Mouse (Mus musculus): Measurements from ENCODE around the gene C1rl. TPM values are rescaled to one million over a fixed set of nuclear protein-coding genes. Genes with fewer than 3 reads are reported as not detected.
"Not testable (repeated sequence)": the region's sequence is repeated elsewhere in the genome, so short reads cannot be mapped to it uniquely, and the experiment has no call there.

C1rl gene
- total RNA-seq, 4 experiments from 2014 or later, result 28.1 to 44.4 (median 34.4) TPM

DNA sequence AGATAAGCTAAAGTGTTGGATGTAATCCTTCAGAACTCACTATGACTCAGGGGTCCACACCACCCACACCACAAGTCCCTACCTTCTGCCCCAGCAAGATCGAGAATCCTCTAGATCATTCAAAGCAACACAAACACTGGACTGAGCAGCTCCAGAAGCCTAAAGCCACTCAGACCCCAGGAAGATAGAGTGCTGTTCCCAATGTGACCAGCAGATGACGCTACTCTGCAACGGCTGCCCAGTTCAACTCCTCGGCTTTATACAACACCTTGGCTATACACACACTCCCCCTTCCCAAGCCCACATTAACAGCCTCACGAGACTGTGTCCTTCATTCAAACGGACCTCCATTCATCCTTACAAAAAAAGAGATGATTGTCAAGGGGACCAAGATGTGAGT is 20.1 kb upstream of the C1rl start:
- no peak for DNase-seq

DNA sequence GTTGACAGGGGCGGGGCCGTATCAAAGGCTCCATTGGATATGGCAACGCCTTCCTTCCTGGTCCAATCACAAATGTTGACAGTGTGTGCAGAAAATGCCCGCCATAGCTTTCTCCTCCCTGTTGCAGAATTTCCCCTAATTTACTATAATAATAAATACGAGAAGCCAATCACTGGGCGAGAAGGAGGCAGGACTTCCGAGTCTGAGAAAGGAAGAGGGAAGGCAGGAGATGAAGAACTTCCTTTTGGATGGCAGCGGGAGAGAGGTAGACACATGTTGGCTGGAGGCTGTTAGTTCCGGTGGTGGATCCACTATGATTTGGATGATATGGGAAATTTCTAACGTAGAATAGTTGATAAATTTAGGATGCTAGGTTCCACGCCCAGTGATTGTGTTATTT is 18.3 kb upstream of the C1rl start:
- DNase-seq, result no peak

DNA sequence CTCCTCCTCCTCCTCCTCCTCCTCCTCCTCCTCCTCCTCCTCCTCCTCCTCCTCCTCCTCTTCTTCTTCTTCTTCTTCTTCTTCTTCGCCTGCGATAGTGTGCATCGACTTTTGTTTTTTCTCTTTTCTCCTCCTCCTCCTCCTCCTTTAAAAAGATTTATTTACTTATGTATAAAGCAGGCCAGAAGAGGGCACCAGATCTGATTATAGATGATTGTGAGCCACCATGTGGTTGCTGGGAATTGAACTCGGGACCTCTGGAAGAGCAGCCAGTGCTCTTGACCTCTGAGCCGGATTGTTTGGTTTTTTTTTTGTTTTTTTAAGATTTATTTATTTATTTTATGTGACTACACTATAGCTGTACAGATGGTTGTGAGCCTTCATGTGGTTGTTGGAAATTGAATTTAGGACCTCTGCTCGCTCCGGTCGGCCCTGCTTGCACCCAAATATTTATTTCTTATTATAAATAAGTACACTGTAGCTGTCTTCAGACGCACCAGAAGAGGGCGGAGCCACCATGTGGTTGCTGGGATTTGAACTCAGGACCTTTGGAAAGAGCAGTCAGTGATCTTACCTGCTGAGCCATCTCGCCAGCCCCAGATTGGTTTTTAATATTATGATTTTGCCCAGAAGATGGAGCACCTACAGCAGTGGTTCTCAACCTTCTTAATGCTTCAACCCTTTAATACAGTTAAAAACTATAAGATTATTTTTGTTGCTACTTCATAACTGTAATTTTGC is 17.4 kb upstream of the C1rl start:
- DNase-seq, result not testable (repeated sequence)

DNA sequence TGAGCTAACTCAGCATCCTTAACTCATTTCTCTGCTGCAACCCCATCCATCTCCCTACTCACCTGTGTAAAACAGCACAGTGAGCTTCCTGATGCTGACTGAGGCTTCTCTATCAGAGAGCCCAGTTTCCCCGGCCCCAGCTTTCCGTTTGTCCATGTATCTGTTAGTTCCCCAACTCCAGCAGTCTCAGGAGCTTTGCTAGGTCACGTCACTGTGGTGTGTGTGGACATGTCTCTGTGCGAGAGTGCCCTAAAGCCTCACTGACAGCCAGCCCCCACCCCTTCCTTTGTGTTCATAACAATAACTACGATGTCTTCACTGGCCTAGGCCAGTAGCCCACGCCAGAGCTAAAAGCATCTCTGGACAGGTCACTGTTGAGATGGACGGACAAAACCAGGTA is 16.7 kb upstream of the C1rl start:
- DNase-seq, result no peak

DNA sequence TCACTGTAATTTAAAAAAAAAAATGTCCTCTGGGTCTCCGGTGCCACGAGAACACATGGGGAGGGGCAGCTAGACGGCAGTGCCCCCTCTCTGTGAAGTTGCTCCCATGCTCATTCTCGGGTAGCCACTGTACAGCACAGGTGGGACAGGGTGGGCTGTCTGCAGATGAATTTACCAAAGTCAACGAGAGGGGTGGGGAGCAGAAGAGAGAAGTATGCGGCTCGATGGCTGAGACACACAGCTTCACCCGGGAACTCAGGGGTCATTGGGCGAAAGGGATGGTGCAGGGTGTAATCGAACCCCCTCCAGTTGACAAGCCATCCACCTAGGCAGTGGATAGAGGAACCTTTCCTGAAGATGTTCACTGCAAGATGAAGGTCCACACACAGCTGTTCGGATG is 16.1 kb upstream of the C1rl start:
- no peak for DNase-seq

DNA sequence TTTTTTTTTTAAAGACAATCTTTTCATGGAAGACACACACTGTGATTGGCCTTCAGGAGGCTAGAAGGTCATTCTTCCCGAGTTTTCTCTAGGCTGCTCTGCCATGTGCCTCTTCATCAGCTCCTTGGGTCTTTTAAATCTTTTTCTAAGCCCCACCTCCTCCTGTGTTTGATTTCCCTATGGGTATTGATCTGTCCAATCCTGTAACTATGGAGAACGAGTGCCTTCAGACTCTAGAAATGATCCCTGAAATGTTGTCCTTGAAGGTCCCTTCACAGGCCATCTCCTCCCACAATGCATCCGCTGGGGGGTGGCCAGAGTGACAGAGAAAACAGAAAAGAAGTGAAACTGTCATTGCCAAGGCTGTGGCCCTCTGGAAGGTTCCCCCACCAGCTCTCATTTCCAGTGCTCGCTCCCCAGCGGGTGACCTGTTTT is 15.7 kb upstream of the C1rl start:
- no peak for DNase-seq

DNA sequence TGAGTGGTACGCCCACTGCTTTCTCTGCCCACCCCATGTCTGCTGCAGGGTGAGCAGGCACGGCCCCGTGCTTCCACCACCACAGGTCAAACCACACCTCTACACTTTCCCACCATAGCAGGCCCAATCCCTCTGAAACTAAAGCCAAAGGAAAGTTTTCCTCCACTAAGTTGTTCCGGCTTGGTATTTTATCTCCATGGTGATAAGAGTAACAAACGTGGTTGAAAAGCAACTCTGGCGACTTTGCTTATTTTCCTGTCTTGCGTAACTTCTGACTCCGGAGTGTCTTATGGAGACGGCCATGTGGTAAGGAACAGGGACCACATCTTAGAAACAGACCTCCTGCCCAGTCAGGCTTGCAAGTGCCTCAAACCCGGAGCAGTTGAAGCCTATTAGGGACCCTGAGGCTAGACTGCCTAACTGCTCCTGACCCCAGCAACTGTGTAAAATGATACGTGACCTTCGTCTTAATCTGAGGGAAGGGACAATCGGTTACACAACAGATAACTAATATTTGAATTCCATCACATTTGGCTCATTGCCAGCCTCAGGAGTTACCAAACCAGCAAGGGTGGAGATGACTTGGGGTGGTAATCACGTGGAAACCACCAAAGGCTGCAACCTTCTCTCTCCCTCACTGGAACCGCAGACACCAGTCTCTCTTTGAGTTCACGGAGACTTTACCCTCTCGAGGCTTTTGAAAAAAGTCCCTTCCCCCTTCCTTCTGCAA is 14.8 kb upstream of the C1rl start:
- no peak for DNase-seq

DNA sequence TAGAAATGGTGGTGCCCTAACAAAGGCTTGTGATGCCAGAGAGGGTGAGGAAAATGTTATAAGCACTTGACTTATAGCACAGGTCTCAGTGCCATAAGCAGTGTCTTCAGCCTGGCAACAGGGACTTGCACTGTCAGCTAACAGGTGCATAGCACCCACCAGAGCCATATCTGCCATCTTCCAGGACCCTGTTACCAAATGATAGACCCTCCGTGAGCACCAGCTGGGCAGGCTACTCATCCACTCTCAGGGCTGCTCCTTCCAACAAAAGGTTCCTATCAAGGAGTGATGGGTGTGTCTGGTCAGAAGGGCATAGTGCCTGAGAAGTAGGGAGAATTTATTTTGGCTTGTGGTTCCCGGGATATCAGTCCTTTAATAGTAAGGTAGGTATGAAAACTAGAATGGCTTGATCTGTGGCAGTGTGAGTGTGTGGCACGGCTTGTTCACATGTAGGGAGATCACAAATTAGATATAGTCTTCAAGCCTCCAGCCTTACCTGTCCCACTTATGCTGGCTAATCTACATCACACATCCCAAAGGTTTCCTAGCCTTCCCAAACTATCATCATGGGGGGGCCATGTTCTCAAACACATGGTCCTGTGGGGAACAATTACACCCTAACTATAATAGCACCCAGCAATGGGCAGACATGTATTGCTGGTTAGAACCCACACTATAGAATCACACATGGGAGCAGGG is 13.9 kb upstream of the C1rl start:
- no peak for DNase-seq

DNA sequence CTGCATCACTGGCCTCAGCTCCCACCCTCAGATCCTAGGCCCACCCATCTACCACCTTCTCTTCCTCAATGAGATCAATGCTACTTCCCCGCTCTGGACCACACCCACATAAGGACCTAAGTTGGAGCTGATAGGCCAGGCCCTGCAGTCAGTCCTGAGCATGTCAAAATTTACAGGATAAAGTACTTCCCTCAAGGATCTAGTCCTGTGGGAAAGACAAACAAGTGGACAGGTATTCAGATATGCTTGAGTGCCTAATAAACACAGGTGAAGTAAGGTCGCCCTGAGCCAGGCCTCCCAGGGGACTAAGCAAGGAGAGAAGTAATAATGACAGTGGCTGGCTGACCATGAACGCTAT is 13.4 kb upstream of the C1rl start:
- DNase-seq, result no peak

DNA sequence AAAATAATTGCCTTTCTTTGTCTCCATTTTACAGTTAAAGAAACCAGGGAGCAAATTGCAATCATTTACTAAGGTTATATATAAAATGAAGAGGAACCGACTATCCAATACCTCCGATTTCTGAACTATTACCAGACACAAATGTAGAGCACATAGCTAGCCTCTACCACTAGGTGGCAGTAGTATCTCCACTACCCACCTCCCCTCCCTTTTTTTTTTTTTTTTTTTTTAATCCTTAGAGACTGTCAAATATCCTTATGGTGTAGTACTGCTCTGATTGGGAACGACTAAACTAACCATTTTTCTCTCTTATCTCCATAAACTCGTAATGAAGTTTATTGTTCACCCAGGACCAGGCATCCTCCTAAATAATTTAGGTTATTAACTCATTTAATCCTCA is 12.6 kb upstream of the C1rl start:
- DNase-seq, result no peak

DNA sequence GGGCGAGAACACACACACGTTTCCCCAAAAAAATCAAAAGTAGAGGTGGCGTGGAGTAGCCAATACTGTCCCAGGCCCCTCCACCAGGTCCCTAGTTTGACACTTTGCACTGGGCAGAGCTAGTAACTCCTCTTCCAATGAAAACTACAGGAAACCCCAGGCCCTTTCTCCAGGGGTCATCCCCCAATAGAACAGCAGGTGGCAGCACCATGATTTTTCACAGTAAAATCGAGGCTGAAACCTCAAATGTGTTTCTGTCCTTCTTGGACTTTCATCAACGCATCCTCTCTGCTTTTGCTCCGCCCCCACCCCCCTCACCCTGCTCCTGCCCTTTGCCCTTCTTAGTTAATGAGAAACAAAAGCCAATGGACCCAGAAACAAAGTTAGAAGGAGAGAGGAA is 11.3 kb upstream of the C1rl start:
- DNase-seq, result no peak

DNA sequence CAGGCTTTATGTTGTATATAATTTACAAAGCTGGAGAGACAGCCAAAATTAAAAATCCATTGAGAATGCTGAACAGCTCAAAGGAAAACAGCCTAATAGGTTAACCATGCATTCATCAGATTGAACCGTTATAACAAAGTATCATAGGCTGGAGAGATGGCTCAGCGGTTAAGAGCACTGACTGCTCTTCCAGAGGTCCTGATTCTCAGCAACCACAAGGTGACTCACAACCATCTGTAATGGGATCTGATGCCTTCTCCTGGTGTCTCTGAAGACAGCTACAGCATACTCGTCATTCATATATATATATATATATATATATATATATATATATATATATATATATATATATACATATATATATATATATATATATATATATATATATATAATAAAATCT is 9.1 kb upstream of the C1rl start:
- not testable (repeated sequence) for DNase-seq

DNA sequence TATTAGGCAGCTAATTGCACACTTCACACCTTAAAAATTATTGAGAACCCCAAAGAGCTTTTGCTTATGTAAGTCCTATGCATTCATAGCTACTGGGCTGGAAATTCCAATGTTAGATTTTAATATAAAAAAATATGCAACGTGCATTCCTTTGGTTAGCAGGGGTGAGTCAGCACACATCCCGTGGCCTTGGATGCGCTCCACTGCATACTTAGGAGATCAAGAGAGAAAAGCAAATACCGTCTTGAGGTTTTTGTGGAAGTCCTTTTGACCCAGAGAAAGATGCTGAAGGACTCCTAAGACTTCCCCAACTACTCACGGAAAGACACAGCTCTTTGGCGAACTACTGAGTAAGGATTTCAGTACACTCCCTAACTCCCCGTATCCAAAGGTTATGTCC is 8.1 kb upstream of the C1rl start:
- DNase-seq, result peak; percentile 39

DNA sequence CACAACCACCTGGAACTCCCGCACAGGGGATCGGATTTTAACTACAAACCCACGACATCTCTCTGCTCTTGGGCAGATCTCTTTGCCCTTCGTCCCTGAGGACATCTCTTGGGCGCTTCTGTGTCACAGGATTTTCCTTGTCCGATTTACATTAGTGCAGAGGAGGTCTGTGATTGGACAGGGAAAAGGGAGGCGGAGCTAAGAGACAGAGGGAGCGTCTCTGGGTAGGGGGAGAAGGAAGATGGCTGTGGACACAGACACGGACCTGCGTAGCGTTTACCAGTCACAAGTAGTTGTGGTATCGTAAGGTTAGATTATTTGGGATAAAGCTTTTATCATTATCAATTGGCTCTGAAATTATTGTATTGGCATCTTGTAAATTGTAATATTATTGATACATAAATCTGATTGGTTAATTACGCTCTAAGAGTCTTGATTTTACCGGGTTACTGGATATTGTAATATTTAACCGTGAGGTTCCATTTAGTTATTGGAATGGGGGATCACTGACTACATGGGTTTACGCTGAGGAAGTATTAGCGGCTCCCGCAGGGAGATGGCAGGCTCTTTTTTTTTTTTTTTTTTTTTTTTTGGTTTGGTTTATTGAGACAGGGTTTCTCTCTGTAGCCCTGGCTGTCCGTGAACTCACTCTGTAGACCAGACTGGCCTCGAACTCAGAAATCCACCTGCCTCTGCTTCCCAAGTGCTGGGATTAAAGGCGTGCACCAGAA is 7.3 kb upstream of the C1rl start:
- DNase-seq, result no peak

DNA sequence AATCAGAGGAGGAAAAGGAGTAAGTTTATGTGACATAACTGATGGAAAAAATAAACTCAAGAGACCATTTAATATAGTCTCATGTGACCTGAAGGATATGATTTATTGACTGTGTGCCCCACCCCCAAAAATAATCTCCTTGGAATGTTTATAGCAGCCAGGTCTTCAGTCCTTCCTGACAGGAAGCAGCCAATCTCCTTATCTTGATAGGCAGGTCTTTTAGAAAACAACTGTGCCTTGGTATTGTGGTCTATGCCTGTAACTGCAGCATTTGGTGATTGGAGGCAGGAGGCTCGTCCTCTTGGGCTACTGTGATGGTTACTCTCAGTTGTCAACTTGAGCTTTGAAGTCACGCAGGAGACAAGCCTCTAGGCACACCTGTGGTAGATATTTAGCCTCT is 5.4 kb upstream of the C1rl start:
- DNase-seq, result no peak

DNA sequence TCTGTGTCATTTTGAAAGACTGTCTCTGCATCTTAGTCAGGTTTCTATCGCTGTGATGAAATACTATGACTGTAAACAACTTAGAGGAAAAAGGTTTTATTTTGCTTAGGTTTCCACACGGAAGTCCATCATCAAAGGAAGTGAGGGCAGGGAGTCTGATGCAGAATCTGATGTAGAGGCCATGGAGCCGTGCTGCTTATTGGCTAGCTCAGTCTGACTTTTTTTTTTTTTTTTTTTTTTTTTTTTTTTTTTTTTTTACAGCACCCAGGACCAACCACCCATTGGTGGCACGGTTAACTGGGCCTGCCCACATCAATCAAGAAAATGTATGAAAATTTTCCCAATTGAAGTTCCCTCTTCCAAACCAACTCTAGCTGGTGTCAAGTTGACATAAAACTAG is 4.0 kb upstream of the C1rl start:
- no peak for DNase-seq

DNA sequence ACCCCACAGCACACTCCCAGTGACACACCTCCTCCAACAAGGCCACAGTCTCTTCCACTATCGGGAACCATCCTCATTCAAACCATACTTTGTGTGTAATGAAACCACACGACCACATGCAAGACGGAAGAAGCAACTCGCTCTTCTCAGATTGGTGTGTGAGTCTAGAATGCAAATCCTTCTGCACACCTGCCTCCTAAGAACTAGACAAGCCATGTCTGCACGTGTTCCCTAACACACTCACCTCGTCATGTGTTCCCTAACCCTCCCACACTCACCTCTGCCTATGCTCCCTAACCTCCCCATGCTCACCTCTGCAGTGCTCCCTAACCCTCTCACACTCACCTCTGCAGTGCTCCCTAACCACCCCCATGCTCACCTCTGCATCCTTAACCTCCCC is 1.5 kb upstream of the C1rl start:
- DNase-seq, result no peak

DNA sequence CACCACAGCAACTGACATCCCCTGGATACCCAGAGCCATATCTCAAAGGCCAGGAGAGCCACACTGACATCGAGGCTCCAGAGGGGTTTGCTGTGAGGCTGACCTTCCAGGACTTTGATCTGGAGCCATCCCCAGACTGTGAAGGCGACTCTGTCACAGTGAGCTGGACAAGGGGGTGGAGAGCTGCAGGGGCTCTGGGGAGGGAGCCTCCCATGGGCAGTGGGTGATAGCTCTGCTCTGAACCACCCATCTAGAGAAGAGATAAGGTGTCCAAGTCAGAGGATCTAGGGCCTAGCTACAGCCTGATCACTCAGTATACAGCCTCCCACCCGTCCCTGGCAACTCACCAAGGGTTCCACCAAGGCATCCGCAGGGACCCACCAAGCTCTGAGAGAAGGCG is 973 bp downstream of the C1rl start:
- DNase-seq, result peak; percentile 35

DNA sequence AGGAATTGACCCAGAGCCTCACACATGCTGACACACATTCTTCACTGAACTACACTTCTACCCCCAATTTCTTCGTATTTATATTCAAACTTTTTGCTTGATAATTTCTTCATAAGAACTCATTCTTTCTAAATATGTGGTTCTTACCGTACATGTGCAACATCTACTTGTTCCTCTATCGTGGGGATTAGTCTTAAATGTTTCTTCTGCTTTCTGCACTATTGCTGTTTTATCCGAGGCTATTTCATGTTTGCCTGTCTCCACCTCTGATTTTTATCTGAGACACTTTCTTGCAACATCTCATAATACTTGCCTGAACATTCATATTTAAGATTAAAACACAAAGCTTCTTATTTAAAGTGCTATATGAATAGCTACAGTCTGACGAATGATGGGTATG is 3.1 kb downstream of the C1rl start:
- DNase-seq, result no peak

DNA sequence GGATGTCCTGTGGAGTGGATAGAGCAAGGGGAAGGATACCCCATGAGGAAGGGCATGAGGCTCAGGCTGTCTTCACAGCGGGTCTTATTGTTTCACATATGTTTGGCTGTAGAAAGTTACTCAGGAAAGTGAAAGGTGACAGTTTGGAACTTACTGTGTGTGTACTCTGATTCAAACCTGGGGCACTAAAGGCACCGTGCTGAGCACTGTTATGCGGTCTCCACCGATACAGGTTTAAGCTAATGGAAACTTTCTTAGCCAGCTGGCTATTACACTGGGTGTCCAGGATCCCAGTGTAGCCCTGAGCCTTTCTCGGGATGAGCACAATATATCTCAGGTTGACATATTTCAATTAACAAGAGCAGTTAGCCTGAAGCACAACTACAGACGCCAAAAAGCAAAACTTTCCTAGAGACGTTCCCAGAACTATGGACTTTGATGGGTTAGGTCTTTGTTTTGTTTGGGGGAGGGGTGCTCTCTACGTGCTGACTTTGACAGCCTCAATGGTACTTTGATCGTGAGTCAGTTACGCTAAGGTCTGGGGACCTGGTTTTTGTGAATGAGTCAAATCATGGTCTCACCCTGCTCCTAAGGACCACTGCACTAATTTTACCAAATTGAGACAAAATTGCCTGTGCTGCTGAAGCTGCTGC is 7.1 kb downstream of the C1rl start:
- no peak for DNase-seq

DNA sequence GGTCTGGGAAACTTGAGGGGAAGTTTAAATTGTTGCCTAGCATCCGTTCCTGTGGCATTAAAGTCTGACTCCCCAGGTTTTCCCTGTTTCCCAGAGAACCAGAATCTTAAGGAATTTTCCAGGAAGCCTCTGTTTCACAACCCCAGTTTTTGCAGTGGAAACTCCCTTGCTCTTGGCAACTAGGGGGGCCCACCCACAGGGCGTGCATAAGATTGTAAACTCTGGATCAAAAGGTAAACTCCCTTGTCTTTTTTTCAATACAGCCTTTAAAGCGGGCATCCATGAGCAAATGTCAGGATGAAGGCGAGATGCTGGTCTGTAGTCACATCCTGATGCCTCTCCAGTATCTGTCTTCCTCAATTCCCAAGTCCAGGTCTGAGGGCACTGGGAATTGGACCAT is 8.6 kb downstream of the C1rl start:
- no peak for DNase-seq

DNA sequence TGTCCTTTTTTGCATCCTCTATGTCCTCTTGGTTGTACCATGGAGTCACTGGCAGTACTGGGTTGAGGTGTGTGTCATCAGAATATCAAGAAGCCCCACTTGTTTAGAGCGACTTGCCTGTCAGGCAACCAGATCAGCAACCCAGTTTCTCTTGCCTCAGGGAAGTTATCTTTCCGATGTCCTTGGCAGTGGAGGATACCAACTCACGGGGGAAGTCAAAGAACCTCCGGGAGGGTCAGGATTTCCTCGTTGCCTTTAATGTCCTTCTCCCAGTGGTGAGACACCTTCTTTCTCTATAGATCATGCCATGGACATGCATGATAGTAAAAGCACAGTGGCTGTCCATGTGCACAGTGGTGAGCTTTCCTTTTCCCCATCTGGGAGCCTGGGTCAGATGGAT is 9.1 kb downstream of the C1rl start:
- DNase-seq, result peak; percentile 40

DNA sequence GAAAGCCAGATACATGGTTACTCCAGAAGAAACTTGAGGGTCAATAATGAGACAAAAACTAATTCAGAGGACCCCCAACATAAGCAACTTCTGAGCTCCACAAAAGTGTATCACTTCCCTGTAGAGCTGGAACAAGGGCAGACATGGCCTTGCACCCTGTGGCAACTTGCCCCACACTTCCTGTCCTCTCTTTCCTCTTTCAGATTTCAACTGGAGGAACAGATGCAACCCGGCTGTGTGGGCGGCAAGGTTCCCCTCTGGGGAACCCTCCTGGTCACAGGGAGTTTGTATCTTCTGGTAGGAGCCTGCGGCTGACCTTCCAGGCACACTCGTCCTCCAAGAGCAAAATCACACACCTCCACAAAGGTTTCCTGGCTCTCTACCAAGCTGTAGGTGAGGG is 12.1 kb downstream of the C1rl start:
- no peak for DNase-seq
